Mouse (Mus musculus) CH12.LX (cell line): ENCODE results near the gene Gm21885. TPM values are rescaled to one million over a fixed set of nuclear protein-coding genes. Genes with fewer than 3 reads are reported as not detected.

Source experiments
- DNase-seq: peaks from one replicate; pipeline ENCODE4 v3.0.0-alpha.2; 2013; ENCODE audit errors: extremely low read depth
- H3K27ac ChIP-seq: 2 replicates; pipeline ENCODE4 v1.5.1; 2012; ENCODE audit warnings: low read depth, mild to moderate bottlenecking, control low read depth, moderate library complexity; ENCODE audit not compliant: insufficient read depth
- H3K27me3 ChIP-seq: replicated peaks from 2 replicates; pipeline ENCODE3; 2012; ENCODE audit warnings: inconsistent platforms
- H3K36me3 ChIP-seq, 2 experiments: replicated peaks in 1 of 2; 2 replicates each; pipeline versions ENCODE3 to v1.6.1; 2012; ENCODE audit warnings: inconsistent platforms in 1 of 2, low read length in 1 of 2, mild to moderate bottlenecking in 1 of 2, mixed read lengths in 1 of 2, moderate library complexity in 1 of 2; ENCODE audit not compliant: control insufficient read depth in 1 of 2, insufficient read depth in 1 of 2
- H3K4me1 ChIP-seq, 2 experiments: 2 replicates each; pipeline ENCODE4 v1.6.1; 2012; ENCODE audit warnings: inconsistent platforms in 1 of 2, moderate library complexity in 1 of 2; ENCODE audit not compliant: insufficient read depth in 2 of 2, control insufficient read depth in 1 of 2
- H3K4me2 ChIP-seq: 2 replicates; pipeline ENCODE4 v1.6.1; 2012; ENCODE audit warnings: low read depth, mild to moderate bottlenecking, control low read depth; ENCODE audit not compliant: poor library complexity, insufficient read depth, severe bottlenecking
- H3K4me3 ChIP-seq, 3 experiments: fragments of 150-350 bp in 1 of 3; sonication (generic) in 1 of 3; replicated peaks in 1 of 3; 2 replicates each; pipeline versions ENCODE3 to v1.5.1; 2011 to 2012; ENCODE audit warnings: low read depth in 2 of 3, low read length in 2 of 3, mild to moderate bottlenecking in 2 of 3, moderate library complexity in 2 of 3, control low read depth in 1 of 3, improper control_type of control experiment in 1 of 3, inconsistent platforms in 1 of 3, mixed read lengths in 1 of 3; ENCODE audit not compliant: poor library complexity in 1 of 3
- H3K79me2 ChIP-seq: replicated peaks from 2 replicates; pipeline ENCODE4 v1.6.1; 2012; ENCODE audit warnings: mild to moderate bottlenecking, moderate library complexity; ENCODE audit not compliant: control insufficient read depth, poor library complexity, insufficient read depth, severe bottlenecking; ENCODE audit errors: extremely low read depth
- H3K9ac ChIP-seq: 2 replicates; pipeline ENCODE4 v1.6.1; 2012; ENCODE audit warnings: low read depth, mild to moderate bottlenecking, control low read depth, moderate library complexity; ENCODE audit not compliant: insufficient read depth
- H3K9me3 ChIP-seq: replicated peaks from 2 replicates; pipeline ENCODE3; 2012; ENCODE audit warnings: low read length, inconsistent platforms, mixed read lengths
- CHD1 ChIP-seq: IDR thresholded peaks from 2 replicates; pipeline ENCODE4 v1.6.1; 2012; ENCODE audit warnings: low read depth, low read length, improper control_type of control experiment, inconsistent platforms
- IRF4 ChIP-seq: IDR thresholded peaks from 2 replicates; pipeline ENCODE4 v1.6.1; 2014; ENCODE audit warnings: low read depth, mild to moderate bottlenecking, inconsistent platforms, low read length, improper control_type of control experiment
- KAT2A ChIP-seq: IDR thresholded peaks from 2 replicates; pipeline ENCODE4 v1.6.1; 2012; ENCODE audit warnings: low read length, improper control_type of control experiment, inconsistent platforms; ENCODE audit not compliant: insufficient replicate concordance
- MAFK ChIP-seq: IDR thresholded peaks from 2 replicates; pipeline ENCODE4 v1.6.1; 2011; ENCODE audit warnings: low read length, improper control_type of control experiment; ENCODE audit not compliant: insufficient replicate concordance
- POLR2AphosphoS2 ChIP-seq: IDR thresholded peaks from 2 replicates; pipeline ENCODE4 v1.6.1; 2011; ENCODE audit warnings: low read depth, low read length, improper control_type of control experiment
- TCF12 ChIP-seq: IDR thresholded peaks from 2 replicates; pipeline ENCODE4 v1.6.1; 2014; ENCODE audit warnings: low read depth, mild to moderate bottlenecking, inconsistent platforms, low read length, improper control_type of control experiment
- dilution Hi-C: fragments of 300-500 bp; cut with MboI; formaldehyde crosslinking; loops from 2 replicates; pipeline ENCODE4 v1.14.3; 2020; ENCODE audit warnings: low sequenced_read_pairs; ENCODE audit not compliant: extremely low pct_unique_long_range_greater_than_20kb, extremely low pct_ligation_motif_present
- in situ Hi-C: fragments of 300-500 bp; cut with MboI; formaldehyde crosslinking; loops from 3 replicates; pipeline ENCODE4 v1.14.3; 2019; ENCODE audit warnings: low sequenced_read_pairs, low pct_ligation_motif_present, low pct_unique_long_range_greater_than_20kb, mixed read lengths
- polyA plus RNA-seq: library from polyadenylated mRNA; unstranded; fragments of >175 nt; gene quantifications from 2 replicates; pipeline ENCODE4 v1.2.1, GENCODE M21; 2012; ENCODE audit warnings: low read depth; ENCODE audit not compliant: insufficient read length
- total RNA-seq, 2 experiments: library from RNA; depleted of rRNA; stranded (reverse); fragments of 300-350 nt in 1 of 2; fragments of >200 nt in 1 of 2; gene quantifications; 2 replicates each; pipeline ENCODE4 v1.2.3; 2012 to 2014

The Gm21885 gene
- total and polyA plus RNA-seq, 3 experiments, result 0.21 to 0.30 TPM; not detected in 1

DNA sequence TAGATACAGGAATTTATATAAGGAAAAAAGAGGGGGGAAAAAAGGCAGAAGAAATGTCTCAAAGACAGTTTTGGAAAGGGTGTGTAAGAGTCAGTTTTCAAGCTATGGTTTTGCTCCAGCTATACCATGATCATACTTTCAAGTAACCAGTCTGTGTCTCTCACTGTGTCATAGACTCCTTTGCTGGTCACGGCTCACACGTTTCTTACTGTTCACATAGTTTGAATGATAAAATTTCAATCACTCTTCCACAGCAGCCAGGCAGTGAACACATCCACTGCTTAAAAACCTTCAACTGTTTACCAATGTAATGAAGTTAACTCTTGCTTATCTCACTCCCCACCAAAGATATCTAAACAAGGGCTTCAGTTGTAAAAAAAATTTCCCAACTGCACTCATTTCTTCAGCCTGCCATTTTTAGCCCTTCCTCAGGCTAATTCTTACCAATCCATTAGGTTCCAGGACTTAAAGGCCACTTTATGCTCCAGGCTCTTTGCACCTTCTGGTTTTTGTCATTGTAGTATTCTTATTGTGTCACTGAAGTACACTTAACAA, 32.5 kb downstream of the Gm21885 start:
- dilution Hi-C loops (no loop called here), in situ Hi-C loops (no loop called here)
- no peaks in the 10 kb centered on the region for H3K9me3 ChIP-seq
- H3K79me2 ChIP-seq, result peaks cover 99% of the 10 kb centered on the region
- peaks cover 7 to 73% of the 10 kb centered on the region in 2 experiments for H3K36me3 ChIP-seq
- H3K27me3 ChIP-seq, result no peaks in the 10 kb centered on the region
- peaks cover 13 to 84% of the 10 kb centered on the region in 2 experiments; a peak in 3 of 4 replicates for H3K4me1 ChIP-seq
- no peak overlapping the region; the same call in 1 of the 2 replicates for H3K9ac ChIP-seq
- H3K4me2 ChIP-seq, result peak overlapping the region; percentile 37; the same call in 1 of the 2 replicates
- no peak for DNase-seq
- TF ChIP-seq KAT2A, result no peak
- no peak for TF ChIP-seq MAFK
- TF ChIP-seq CHD1, result 0 out of 2 replicates have a peak, but pooled peaks have one; percentile 11
- H3K27ac ChIP-seq, result no peak overlapping the region
- H3K4me3 ChIP-seq, result no peak overlapping the region

GRCm38 (mm10) chr11:94315308-94315707, 33.6 kb downstream of the Gm21885 start:
- Histone ChIP-seq H3K4me1 (peaks cover 13 to 93% of the 10 kb centered on the region in 2 experiments; a peak in 3 of 4 replicates), H3K27me3 (no peaks in the 10 kb centered on the region), H3K4me3 (no peak overlapping the region), H3K4me2 (peak overlapping the region; percentile 5), H3K9ac (no peak overlapping the region), H3K9me3 (no peaks in the 10 kb centered on the region), H3K79me2 (peaks cover 100% of the 10 kb centered on the region), H3K36me3 (peaks cover 4 to 77% of the 10 kb centered on the region in 2 experiments), H3K27ac (no peak overlapping the region)
- in situ Hi-C loops (no loop called here), dilution Hi-C loops (no loop called here)
- no peak for DNase-seq
- TF ChIP-seq TCF12, result no peak
- 0 out of 2 replicates have a peak, but pooled peaks have one; percentile 0 for TF ChIP-seq POLR2AphosphoS2

DNA sequence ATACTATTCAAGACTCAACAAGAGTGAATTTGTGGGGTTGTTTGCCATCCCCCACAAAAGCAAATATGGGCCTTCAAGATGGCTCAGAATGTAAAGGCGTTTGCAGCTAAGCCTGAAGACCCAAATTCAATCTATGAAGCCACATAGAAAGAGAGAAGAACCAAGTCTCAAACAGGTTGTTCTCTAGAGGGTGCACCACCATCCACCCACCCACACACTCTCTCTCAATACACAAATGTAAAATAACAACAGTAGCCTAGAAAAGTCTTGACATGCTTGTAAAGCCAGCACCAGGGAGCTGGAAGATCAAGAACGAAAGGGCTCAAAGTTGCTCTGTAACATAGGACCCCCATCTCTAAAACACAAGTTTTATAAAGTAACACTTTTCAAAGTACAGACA, 34.9 kb downstream of the Gm21885 start:
- Histone ChIP-seq H3K9ac (peak overlapping the region; percentile 50; the same call in 1 of the 2 replicates), H3K36me3 (peaks cover 2 to 66% of the 10 kb centered on the region in 2 experiments), H3K9me3 (no peaks in the 10 kb centered on the region), H3K4me2 (peak overlapping the region; percentile 96), H3K27me3 (no peaks in the 10 kb centered on the region), H3K4me1 (peaks cover 13 to 85% of the 10 kb centered on the region in 2 experiments; a peak in 3 of 4 replicates), H3K27ac (no peak overlapping the region), H3K4me3 (no peak overlapping the region), H3K79me2 (peaks cover 100% of the 10 kb centered on the region)
- in situ Hi-C loops (no loop called here), dilution Hi-C loops (no loop called here)
- DNase-seq, result no peak
- peak; percentile 59; the same call in 1 of the 2 replicates for TF ChIP-seq CHD1
- TF ChIP-seq IRF4, result no peak
